Mouse (Mus musculus) erythroblast, embryonic 14.5 days (primary cell): ENCODE measurements around the gene Gm49325.

ENCODE experiments used
- GATA1 ChIP-seq: IDR thresholded peaks from 2 replicates; pipeline ENCODE4 v1.6.1; 2012; ENCODE audit warnings: low read length, inconsistent platforms, mixed read lengths
- TAL1 ChIP-seq: IDR thresholded peaks from 3 replicates; pipeline ENCODE4 v1.6.1; 2012; ENCODE audit warnings: low read length, inconsistent platforms, mixed read lengths

DNA sequence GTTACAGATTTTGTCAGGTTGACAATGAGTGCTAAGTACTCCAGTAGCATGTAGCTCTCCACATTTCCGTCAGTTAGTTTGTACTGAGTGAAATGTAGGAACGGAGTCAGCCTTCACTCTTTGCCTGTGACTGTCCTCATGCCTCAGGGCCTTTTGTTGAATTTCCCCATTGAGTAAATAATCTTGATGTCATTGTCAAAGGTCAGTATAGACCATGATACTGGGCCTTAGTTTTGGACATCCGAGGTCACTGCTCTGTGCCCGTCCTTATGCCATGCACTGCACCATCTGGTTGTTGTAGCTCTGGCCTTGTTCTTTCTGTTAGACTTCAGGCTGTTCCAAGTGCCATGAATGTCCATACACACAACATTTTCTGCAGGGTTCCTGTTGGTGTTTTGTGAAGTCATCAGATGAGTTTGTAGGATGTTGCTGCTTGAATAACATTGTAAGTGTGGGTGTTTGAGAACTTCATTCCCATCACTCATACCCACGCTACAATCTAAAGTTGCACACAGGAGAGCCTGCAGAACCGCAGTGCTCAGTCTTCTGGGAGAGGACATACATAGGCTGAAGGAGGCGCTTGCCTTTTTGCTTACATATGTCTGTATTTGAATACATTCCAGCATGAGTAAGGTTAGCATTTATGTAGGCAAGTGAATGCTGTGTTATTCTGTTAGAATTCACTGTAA lies 30.4 kb downstream of the Gm49325 start:
- TF ChIP-seq GATA1 = no peak
- no peak for TF ChIP-seq TAL1
